Mouse (Mus musculus) midbrain, postnatal 0 days (tissue): Measurements from ENCODE around the gene Ufsp1. TPM values are rescaled to one million over a fixed set of nuclear protein-coding genes. Genes with fewer than 3 reads are reported as not detected.

Experiments
- ATAC-seq: fragments of 200-750 bp; cut with Nextera tagmentation; 2 replicates; pipeline ENCODE4 v1.8.0; 2017; ENCODE audit warnings: moderate number of reproducible peaks, mild to moderate bottlenecking, moderate TSS enrichment, moderate library complexity; ENCODE audit not compliant: low FRiP score
- DNase-seq: peaks from one replicate; pipeline ENCODE4 v3.0.0-alpha.2; 2015; ENCODE audit warnings: low spot score
- H3K27ac ChIP-seq: fragments of 300-500 bp; sonication (generic); 2 replicates; pipeline ENCODE4 v1.5.1; 2014; ENCODE audit warnings: low read depth, mild to moderate bottlenecking, low read length, mixed read lengths
- H3K27me3 ChIP-seq: fragments of 300-500 bp; sonication (generic); 2 replicates; pipeline ENCODE4 v1.6.1; 2014; ENCODE audit warnings: low read length, control low read depth, mixed read lengths; ENCODE audit not compliant: insufficient read depth
- H3K36me3 ChIP-seq: fragments of 300-500 bp; sonication (generic); 2 replicates; pipeline ENCODE4 v1.6.1; 2014; ENCODE audit warnings: low read length, control low read depth, mixed read lengths; ENCODE audit not compliant: insufficient read depth
- H3K4me1 ChIP-seq: fragments of 300-500 bp; sonication (generic); 2 replicates; pipeline ENCODE4 v1.6.1; 2014; ENCODE audit warnings: mild to moderate bottlenecking, control low read depth, antibody characterized with exemption, low read length, mixed read lengths; ENCODE audit not compliant: insufficient read depth
- H3K4me2 ChIP-seq: fragments of 300-500 bp; sonication (generic); 2 replicates; pipeline ENCODE4 v1.6.1; 2014; ENCODE audit warnings: low read depth, mild to moderate bottlenecking, low read length, mixed read lengths; ENCODE audit not compliant: poor library complexity, severe bottlenecking
- H3K4me3 ChIP-seq: fragments of 300-500 bp; sonication (generic); 2 replicates; pipeline ENCODE4 v1.5.1; 2014; ENCODE audit warnings: low read depth, mild to moderate bottlenecking, low read length, moderate library complexity
- H3K9ac ChIP-seq: fragments of 300-500 bp; sonication (generic); replicated peaks from 2 replicates; pipeline ENCODE4 v1.6.1; 2014; ENCODE audit warnings: mild to moderate bottlenecking, low read length, moderate library complexity, mixed read lengths; ENCODE audit not compliant: poor library complexity, severe bottlenecking
- H3K9me3 ChIP-seq: fragments of 300-500 bp; sonication (generic); 2 replicates; pipeline ENCODE4 v1.6.1; 2016; ENCODE audit warnings: low read length, control low read depth
- CTCF ChIP-seq: IDR thresholded peaks from 2 replicates; pipeline ENCODE4 v1.5.1; 2016; ENCODE audit warnings: antibody characterized with exemption, mild to moderate bottlenecking
- WGBS: fragments of 180-500 bp; shearing (Covaris S2); extraction: QIAGEN DNeasy Blood & Tissue Kit; methylation state at CpG from one replicate; pipeline ENCODE4 v1.1.7; 2014; 5-methylcytosine and 5-hydroxymethylcytosine counted together
- polyA plus RNA-seq: library from polyadenylated mRNA; unstranded; fragments of >200 nt; fragmentation: Nextera tagmentation; extraction: Ambion mirVana; gene quantifications from 2 replicates; pipeline ENCODE4 v1.2.1, GENCODE M21; 2015
- total RNA-seq: library from RNA; depleted of rRNA; stranded (reverse); fragments of >200 nt; gene quantifications from 2 replicates; pipeline ENCODE4 v1.2.3, GENCODE M21; 2014

The Ufsp1 gene
- total and polyA plus RNA-seq, 2 experiments from 2014 or later, result 29.3 to 35.0 TPM

DNA sequence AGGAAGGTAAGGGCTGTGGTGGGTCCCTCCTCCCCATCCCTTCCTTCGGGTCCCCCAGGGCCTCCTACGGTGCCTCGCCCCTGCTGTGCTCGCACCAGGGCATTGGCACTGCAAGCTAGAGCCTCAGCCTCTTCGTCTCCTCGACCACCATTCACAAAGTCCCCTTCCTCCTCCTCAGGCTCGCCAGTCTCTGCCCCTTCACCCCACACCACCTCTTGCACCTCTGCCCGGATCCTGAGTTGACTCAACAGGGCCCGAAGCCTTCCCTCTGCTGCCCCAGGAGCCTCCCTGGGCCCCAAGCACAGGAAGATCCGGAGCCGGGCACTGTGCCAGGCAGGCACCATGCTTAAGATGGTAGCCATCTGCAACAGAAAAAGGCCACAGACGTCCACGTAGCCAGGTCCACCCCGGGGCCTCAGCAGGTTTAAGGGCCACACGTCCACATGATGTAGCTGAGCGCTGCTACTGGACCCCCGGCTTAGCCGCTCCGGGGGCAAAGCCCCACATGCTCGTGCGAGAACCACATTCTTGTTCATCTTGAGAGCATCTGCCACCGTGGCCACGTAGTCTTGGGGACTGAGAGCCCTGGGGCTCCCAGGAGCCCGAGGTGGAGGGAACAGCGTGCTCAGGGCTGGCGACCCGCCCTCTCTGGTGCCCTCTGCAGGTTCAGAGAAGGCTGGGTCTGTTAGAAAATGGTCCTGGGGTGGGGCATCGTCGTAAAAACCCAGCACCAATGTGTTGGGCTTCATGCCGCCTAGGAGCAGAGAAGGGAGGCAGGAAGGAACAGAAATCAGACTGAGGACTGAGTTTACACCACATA, 20.9 kb downstream of the Ufsp1 start:
- ATAC-seq (no peak; the same call in 1 of the 2 replicates), DNase-seq (no peak)
- no peak overlapping the region for H3K4me2 ChIP-seq
- H3K9me3 ChIP-seq, result no peaks in the 10 kb centered on the region
- H3K4me1 ChIP-seq, result no peaks in the 10 kb centered on the region
- peak; percentile 55 for TF ChIP-seq CTCF
- H3K27ac ChIP-seq, result no peak overlapping the region
- H3K9ac ChIP-seq, result no peak overlapping the region
- no peak overlapping the region for H3K4me3 ChIP-seq
- WGBS, result 40% methylated on average over 30 of the region's 30 CpGs
- H3K36me3 ChIP-seq, result peaks cover 31% of the 10 kb centered on the region
- no peaks in the 10 kb centered on the region for H3K27me3 ChIP-seq

DNA sequence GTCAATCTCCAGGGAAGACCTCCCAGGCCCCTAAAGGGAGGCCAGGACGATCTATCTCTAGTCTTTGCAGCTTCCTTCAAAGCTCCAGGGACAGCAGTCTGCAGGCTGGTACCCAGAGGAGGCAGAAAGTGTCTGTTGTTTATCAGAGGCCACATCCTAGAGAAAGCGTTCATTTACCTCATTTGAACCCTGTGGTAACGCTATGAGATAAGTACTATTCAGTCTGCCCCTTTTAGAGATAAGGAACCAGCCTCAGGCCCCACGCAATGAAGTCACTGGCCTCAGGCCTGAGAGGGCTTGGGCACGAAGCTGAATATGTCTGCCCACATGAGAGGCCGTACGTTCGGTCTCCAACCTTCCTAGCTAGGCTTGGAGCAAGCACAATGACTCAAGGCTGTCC, 22.9 kb downstream of the Ufsp1 start:
- Histone ChIP-seq H3K36me3 (peaks cover 40% of the 10 kb centered on the region), H3K9ac (no peak overlapping the region), H3K4me2 (no peak overlapping the region), H3K4me1 (no peaks in the 10 kb centered on the region), H3K9me3 (no peaks in the 10 kb centered on the region), H3K27ac (no peak overlapping the region), H3K4me3 (no peak overlapping the region), H3K27me3 (no peaks in the 10 kb centered on the region)
- ATAC-seq, result no peak
- DNase-seq, result no peak
- no peak for TF ChIP-seq CTCF
- WGBS, result 89% methylated on average over 8 of the region's 8 CpGs

DNA sequence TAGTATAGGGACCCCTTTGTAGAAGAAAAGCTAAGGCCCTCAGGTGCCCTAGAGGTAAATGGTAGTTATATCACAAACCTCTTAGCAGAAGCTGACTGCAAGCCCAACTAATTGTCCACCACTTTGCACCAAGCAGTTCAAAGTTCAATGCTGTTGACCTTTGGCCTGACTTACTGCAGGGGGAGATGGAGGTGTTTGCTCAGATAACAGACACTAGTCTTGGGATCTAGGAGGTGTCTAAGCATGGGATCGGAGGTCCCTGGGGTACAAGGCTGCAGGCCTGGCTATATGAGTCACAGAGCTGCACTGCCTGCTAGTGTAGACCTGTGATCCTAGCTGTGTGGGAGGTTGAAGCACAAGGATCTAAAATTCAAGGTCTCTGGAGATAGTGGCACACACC, 24.1 kb downstream of the Ufsp1 start:
- ATAC-seq (no peak), DNase-seq (no peak)
- Histone ChIP-seq H3K4me2 (no peak overlapping the region), H3K9me3 (no peaks in the 10 kb centered on the region), H3K4me1 (no peaks in the 10 kb centered on the region), H3K27ac (no peak overlapping the region), H3K36me3 (peaks cover 48% of the 10 kb centered on the region), H3K9ac (no peak overlapping the region), H3K4me3 (no peak overlapping the region), H3K27me3 (no peaks in the 10 kb centered on the region)
- WGBS, result 91% methylated on average over 1 of the region's 1 CpGs
- TF ChIP-seq CTCF, result no peak

DNA sequence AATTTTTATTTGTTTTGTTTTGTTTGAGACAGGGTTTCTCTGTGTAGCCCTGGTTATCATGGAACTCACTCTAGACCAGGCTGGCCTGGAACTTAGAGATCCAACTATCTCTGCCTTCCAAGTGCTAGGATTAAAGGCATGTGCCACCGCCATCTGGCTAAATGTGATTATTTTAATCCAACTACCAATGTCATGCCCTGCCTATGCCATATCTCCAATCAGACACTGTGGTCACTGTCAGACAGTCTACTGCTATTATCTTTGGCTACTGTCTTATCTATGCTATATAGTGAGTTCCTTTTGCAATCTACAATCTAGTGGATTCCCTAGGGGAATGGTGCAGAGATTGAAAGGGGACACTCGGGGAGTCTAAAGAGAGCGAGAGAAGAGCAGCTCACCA, 26.6 kb downstream of the Ufsp1 start:
- H3K4me1 ChIP-seq, result no peaks in the 10 kb centered on the region
- H3K36me3 ChIP-seq, result peaks cover 51% of the 10 kb centered on the region
- no peak for ATAC-seq
- H3K4me3 ChIP-seq, result no peak overlapping the region
- H3K27ac ChIP-seq, result no peak overlapping the region
- DNase-seq, result no peak
- 91% methylated on average over 3 of the region's 3 CpGs for WGBS
- no peaks in the 10 kb centered on the region for H3K27me3 ChIP-seq
- no peaks in the 10 kb centered on the region for H3K9me3 ChIP-seq
- no peak for TF ChIP-seq CTCF
- H3K9ac ChIP-seq, result no peak overlapping the region
- H3K4me2 ChIP-seq, result no peak overlapping the region

DNA sequence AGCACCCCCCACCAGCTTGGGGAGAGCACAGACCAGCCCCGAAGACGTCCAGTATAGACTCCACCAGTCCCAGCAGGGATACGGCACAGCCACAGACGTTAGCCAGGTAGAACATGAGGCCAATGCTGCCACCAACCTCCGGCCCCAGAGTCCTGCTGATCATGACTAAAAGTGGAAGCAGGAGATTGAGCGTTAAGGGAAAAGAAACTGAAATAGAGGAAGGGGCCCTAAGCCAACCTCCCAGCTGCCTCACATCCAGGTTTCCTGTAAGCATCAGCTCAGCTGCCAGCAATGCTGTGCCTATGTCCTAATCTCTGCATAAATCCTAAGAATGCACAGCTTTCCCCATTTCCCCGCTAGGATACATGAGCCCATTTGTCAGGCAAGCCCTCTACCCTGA, 36.5 kb downstream of the Ufsp1 start:
- no peak for ATAC-seq
- H3K4me1 ChIP-seq, result 0 out of 2 replicates have a peak, but pooled peaks cover 3% of the 10 kb centered on the region

DNA sequence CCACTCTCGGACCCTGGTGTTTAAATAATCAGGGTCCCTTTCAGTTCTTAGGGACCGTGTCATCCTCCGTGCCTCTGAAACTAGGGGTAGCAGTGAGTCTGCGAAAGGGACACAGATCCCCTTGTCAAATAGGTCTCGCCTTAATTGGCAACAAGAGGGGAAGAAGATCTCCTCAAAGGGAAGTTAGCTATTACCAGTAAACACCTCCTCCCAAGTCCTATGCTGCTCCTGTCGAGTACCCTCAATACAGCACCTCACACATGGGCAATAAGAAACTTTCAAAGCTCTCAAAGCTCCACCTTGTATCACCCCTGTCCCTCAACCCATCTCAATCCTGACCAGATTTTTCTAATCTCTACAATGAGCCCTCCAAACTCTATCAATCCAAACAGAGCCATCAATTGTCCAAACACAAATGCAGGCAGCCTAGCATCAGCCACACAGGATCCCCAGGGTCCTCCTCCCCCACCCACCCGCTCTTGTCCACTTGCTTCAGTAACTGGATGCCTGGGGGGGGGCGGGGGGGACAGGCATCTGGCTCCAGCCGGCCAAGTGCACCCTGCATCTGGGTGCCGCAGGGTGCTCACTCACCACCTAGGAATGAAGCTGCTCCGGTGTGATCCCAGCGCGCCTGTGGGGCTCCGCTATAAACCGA, 38.6 kb downstream of the Ufsp1 start:
- Histone ChIP-seq H3K4me3 (peak overlapping the region; percentile 52), H3K27ac (peak overlapping the region; percentile 72), H3K9me3 (no peaks in the 10 kb centered on the region), H3K4me1 (0 out of 2 replicates have a peak, but pooled peaks cover 3% of the 10 kb centered on the region), H3K27me3 (no peaks in the 10 kb centered on the region), H3K9ac (peak overlapping the region; percentile 77), H3K4me2 (peak overlapping the region; percentile 84), H3K36me3 (peaks cover 2% of the 10 kb centered on the region)
- TF ChIP-seq CTCF, result no peak
- DNase-seq (no peak), ATAC-seq (peak; percentile 24)
- WGBS, result 17% methylated on average over 15 of the region's 15 CpGs

More for the DNA sequence above, 36.5 kb downstream of the Ufsp1 start:
- no peak overlapping the region for H3K4me3 ChIP-seq
- H3K4me2 ChIP-seq, result no peak overlapping the region
- WGBS, result 89% methylated on average over 7 of the region's 7 CpGs
- no peak overlapping the region for H3K27ac ChIP-seq
- peaks cover 9% of the 10 kb centered on the region for H3K36me3 ChIP-seq
- no peak overlapping the region for H3K9ac ChIP-seq
- no peak for TF ChIP-seq CTCF
- DNase-seq, result no peak
- H3K9me3 ChIP-seq, result no peaks in the 10 kb centered on the region
- H3K27me3 ChIP-seq, result no peaks in the 10 kb centered on the region
